Mouse (Mus musculus) forebrain, embryonic 16.5 days (tissue): ENCODE measurements around the gene Ide. TPM values are rescaled to one million over a fixed set of nuclear protein-coding genes. Genes with fewer than 3 reads are reported as not detected.

ENCODE experiments used
- ATAC-seq: fragments of 200-750 bp; cut with Nextera tagmentation; 2 replicates; pipeline ENCODE4 v1.8.0; 2017; ENCODE audit warnings: mild to moderate bottlenecking, moderate library complexity
- H3K27ac ChIP-seq: fragments of 300-500 bp; sonication (generic); 2 replicates; pipeline ENCODE4 v1.5.1; 2014; ENCODE audit warnings: low read length, control low read depth
- H3K27me3 ChIP-seq: fragments of 300-500 bp; sonication (generic); replicated peaks from 2 replicates; pipeline ENCODE4 v1.6.1; 2014; ENCODE audit warnings: low read length; ENCODE audit not compliant: control insufficient read depth, insufficient read depth
- H3K36me3 ChIP-seq: fragments of 300-500 bp; sonication (generic); 2 replicates; pipeline ENCODE4 v1.6.1; 2014; ENCODE audit not compliant: control insufficient read depth, insufficient read depth
- H3K4me1 ChIP-seq: fragments of 300-500 bp; sonication (generic); replicated peaks from 2 replicates; pipeline ENCODE4 v1.6.1; 2014; ENCODE audit warnings: low read length; ENCODE audit not compliant: control insufficient read depth, insufficient read depth
- H3K4me2 ChIP-seq: fragments of 300-500 bp; sonication (generic); 2 replicates; pipeline ENCODE4 v1.6.1; 2014; ENCODE audit warnings: mild to moderate bottlenecking, low read length, control low read depth
- H3K4me3 ChIP-seq: fragments of 300-500 bp; sonication (generic); replicated peaks from 2 replicates; pipeline ENCODE4 v1.5.1; 2014; ENCODE audit warnings: mild to moderate bottlenecking, low read length, control low read depth
- H3K9ac ChIP-seq: fragments of 300-500 bp; sonication (generic); replicated peaks from 2 replicates; pipeline ENCODE4 v1.6.1; 2014; ENCODE audit warnings: low read depth, low read length, control low read depth
- H3K9me3 ChIP-seq: fragments of 300-500 bp; sonication (generic); 2 replicates; pipeline ENCODE4 v1.6.1; 2016; ENCODE audit warnings: low read length; ENCODE audit not compliant: control insufficient read depth
- WGBS: fragments of 180-500 bp; shearing (Covaris S2); extraction: QIAGEN DNeasy Blood & Tissue Kit; methylation state at CpG from one replicate; pipeline ENCODE4 v1.1.7; 2014; 5-methylcytosine and 5-hydroxymethylcytosine counted together
- polyA plus RNA-seq: library from polyadenylated mRNA; unstranded; fragments of >200 nt; fragmentation: Nextera tagmentation; extraction: Ambion mirVana; gene quantifications from 2 replicates; pipeline ENCODE4 v1.2.1, GENCODE M21; 2015

Gene Ide
- 31.9 and 36.4 TPM in 2 replicates for polyA plus RNA-seq

DNA sequence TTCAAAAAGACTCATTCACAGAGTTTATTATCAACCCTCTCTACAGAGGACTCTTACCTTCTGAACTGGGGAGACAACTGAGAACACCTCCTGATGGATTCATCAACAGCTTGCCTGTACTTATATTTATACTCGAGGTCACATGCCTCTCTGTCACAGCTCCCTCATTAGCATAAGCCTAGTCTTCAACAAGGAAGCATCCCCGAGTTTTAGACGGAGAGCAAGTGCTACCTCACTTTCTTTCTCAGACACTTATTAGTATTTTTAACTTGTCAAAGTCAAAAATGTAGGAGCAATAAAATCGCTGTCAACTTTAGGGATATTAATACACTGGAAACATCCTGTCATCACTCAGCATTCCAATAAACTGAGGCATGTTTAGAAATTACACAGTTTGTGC, at the start of gene Ide:
TSS of gene Ide (minus strand) at position 101 of the 400 bp plus-strand sequence.
- no peaks in the 10 kb centered on the region for H3K9me3 ChIP-seq
- no peaks in the 10 kb centered on the region for H3K27me3 ChIP-seq
- H3K9ac ChIP-seq, result no peak within 1 kb of the TSS
- WGBS, result 73% methylated on average over 4 of the region's 4 CpGs
- no peak within 1 kb of the TSS for H3K4me3 ChIP-seq
- H3K27ac ChIP-seq, result no peak within 1 kb of the TSS
- no peaks in the 10 kb centered on the region for H3K4me1 ChIP-seq
- no peak within 1 kb of the TSS for H3K4me2 ChIP-seq
- ATAC-seq, result no peak
- no peaks in the 10 kb centered on the region for H3K36me3 ChIP-seq

DNA sequence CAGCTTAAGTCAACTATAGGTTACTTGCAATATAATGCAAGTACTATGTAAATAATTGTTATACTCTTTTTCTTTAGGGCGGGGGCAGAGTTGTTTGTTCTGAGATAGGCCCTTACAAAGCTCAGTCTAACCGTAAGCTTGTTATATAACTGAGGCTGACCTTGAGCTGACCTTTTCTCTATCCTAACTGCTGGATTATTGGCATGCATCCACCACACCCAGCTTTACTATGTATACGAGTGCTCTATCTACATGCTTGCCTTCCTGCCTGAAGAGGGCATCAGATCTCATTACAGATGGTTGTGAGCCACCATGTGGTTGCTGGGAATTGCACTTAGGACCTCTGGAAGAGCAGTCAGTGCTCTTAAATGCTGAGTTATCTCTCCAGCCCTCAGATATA, 48.5 kb upstream of the Ide start:
- H3K4me2 ChIP-seq, result no peak overlapping the region
- no peak overlapping the region for H3K4me3 ChIP-seq
- no peaks in the 10 kb centered on the region for H3K36me3 ChIP-seq
- WGBS, result 69% methylated on average over 3 of the region's 3 CpGs
- no peak for ATAC-seq
- H3K9me3 ChIP-seq, result no peaks in the 10 kb centered on the region
- H3K27ac ChIP-seq, result no peak overlapping the region
- no peak overlapping the region for H3K9ac ChIP-seq
- H3K4me1 ChIP-seq, result no peaks in the 10 kb centered on the region
- H3K27me3 ChIP-seq, result no peaks in the 10 kb centered on the region

DNA sequence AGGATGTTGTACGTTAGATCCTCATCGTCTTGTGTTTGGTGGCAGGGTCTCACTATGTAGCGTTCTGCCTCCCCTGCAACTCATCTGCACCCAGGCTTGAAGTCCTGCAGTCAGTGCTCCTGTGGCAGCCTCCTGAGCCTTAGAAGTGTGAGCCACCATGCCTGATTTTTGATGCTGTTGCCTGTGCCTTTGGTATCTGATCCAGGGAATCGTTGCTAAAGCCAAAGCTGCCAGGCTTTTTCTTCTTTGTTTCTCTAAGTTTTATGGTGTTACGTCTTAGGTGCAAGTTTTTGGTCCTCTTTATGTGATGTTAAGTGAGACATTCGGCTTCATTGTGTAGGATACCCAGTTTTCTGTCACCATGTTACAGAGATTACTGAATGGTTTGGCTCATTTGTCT, 41.2 kb upstream of the Ide start:
- peak overlapping the region; percentile 31 for H3K4me2 ChIP-seq
- no peak overlapping the region for H3K27ac ChIP-seq
- H3K4me3 ChIP-seq, result no peak overlapping the region
- H3K36me3 ChIP-seq, result no peaks in the 10 kb centered on the region
- no peaks in the 10 kb centered on the region for H3K27me3 ChIP-seq
- no peaks in the 10 kb centered on the region for H3K9me3 ChIP-seq
- 64% methylated on average over 6 of the region's 6 CpGs for WGBS
- H3K4me1 ChIP-seq, result peaks cover 16% of the 10 kb centered on the region
- H3K9ac ChIP-seq, result no peak overlapping the region
- no peak for ATAC-seq

DNA sequence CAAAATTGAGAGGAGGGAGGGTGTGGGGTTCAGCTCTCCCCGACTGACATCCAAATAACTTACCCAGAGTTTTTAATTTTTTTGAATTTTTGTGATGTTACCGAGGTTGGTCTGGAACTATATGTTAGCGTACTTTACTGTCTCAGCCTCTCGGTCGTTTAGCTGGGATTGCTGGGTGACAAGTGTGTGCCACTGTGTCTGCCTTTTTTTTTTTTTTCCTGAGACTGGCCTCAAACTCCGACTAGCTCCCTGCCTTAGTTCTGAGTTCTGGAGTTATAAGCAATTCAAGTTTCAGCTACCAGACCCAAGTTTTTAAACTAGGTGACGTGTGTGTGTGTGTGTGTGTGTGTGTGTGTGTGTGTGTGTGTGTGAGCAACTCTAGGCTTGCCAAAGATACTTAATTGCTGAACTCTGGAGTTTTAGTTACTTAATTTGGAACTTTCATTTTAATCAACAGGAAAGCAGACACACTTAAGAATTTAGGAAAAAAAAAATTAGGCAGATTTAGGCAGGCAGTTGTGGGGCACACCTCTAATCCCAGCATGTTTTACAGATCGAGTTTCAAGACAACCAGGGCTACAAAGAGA, 39.8 kb upstream of the Ide start:
- Histone ChIP-seq H3K27me3 (no peaks in the 10 kb centered on the region), H3K4me2 (peak overlapping the region; percentile 42), H3K36me3 (no peaks in the 10 kb centered on the region), H3K4me1 (peaks cover 16% of the 10 kb centered on the region), H3K27ac (no peak overlapping the region), H3K9me3 (no peaks in the 10 kb centered on the region), H3K9ac (no peak overlapping the region), H3K4me3 (peak overlapping the region; percentile 53)
- ATAC-seq, result no peak
- WGBS, result 12% methylated on average over 8 of the region's 8 CpGs

DNA sequence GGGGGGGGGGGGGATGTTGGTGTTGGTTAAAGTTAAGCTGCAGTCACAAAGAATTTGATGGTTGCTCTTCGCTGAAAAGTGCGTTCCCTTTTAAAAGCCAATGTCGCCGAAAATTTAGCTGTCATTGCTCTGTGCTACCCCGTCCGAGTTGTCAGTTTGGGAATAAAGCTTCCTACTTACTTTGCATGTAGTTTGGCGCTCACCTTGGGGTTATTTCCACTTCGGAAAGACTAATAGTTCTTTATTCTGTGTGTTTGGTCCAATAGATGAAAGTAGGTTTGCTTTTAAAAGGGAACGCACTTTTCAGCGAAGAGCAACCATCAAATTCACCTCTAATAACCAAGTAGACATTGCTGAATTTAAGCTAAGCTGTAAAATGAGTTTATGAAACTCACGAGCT, 39.2 kb upstream of the Ide start:
- ATAC-seq, result no peak
- Histone ChIP-seq H3K9ac (peak overlapping the region; percentile 28), H3K36me3 (no peaks in the 10 kb centered on the region), H3K4me1 (peaks cover 16% of the 10 kb centered on the region), H3K4me3 (peak overlapping the region; percentile 53), H3K4me2 (peak overlapping the region; percentile 78), H3K27me3 (no peaks in the 10 kb centered on the region), H3K27ac (no peak overlapping the region), H3K9me3 (no peaks in the 10 kb centered on the region)
- under 1% methylated on average over 11 of the region's 11 CpGs for WGBS

DNA sequence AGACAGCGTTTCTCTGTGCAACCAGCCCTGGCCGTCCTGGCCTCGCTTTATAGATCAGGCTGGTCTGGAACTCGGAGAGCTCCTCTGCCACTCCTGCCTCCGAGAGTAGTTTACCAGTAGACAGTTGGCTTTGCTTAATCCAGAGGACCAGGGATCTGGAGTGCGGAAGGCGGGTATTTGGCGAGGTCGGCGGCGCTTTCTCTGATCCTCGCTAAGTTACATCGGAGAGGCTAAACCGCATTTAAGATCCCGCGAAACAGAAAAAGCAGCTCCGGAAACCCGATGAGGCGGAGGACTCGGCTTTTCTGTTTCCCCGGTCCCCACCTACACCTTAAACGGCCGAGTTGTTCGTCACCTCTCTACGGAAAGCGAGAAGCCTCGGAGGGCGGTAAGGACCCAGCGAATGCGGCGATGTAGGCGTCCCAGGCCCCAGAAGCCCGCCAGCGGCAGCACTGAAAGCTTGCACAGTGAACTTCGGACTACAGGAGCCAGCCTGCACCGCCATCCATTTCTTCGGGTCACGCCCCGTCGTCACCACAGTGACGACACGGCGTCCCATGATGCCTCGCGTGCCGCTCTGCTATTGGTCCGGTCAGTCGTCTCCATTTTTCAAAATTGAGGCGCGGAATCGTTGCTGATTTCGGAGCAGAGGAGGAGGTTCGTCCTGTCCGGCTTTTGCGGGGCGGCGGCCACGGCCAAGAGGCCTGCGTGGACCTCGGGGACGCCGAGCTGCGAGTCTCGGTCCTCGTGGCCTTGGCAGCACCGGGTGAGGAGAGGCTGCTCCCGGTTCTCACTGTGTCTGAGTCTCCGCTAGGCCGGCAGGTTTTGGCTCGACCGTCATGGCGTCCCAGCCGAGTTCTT, 38.3 kb upstream of the Ide start, which contains the start of gene Kif11:
TSS of gene Kif11 (plus strand) at position 649 of the 861 bp plus-strand sequence.
- Histone ChIP-seq H3K4me1 (peaks cover 16% of the 10 kb centered on the region), H3K4me2 (peak within 1 kb of the TSS; percentile 78), H3K27ac (peak within 1 kb of the TSS; percentile 96), H3K27me3 (no peaks in the 10 kb centered on the region), H3K36me3 (no peaks in the 10 kb centered on the region), H3K4me3 (peak within 1 kb of the TSS; percentile 53), H3K9ac (peak within 1 kb of the TSS; percentile 83), H3K9me3 (no peaks in the 10 kb centered on the region)
- WGBS, result under 1% methylated on average over 73 of the region's 73 CpGs
- peak; percentile 100 for ATAC-seq

DNA sequence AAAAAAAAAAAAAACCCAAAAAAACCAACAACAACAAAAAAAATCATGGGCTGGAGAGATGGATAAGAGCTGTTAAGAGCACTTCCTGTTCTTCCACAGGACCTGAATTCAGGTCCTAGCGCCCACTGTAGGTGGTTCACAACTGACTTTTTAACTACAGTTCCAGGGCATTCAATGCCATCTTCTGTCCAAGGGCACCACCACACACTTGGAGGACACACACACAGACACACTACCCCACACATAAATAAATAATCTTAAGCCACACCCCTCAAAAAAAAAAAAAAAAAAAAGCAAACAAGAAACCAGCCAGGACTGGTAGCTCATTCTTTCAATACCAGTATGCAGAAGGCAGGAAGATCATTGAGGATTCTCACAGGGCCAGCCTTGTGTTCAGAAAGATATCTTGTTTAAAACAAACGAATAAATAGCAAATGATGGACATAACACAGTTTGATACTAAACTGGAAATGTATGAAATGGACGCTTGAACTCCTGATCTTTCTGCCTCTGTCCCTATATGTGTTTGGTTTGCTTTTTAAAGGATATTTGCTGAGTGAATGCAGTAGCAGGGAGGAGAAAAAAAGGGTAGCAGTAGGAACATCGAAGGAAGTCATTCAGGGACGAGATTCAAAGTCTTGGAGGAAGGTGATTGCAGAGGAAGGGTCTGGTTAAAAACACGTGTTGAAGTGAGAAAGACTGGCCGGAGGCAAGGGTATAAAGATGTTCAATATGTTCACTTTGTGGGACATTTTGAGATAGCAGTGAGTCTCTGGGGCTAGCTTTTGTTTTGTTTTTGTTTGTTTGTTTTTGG, 37.5 kb upstream of the Ide start:
- Histone ChIP-seq H3K27me3 (no peaks in the 10 kb centered on the region), H3K36me3 (no peaks in the 10 kb centered on the region), H3K9me3 (no peaks in the 10 kb centered on the region), H3K9ac (peak overlapping the region; percentile 83), H3K4me2 (peak overlapping the region; percentile 51), H3K4me3 (peak overlapping the region; percentile 53), H3K27ac (peak overlapping the region; percentile 96), H3K4me1 (peaks cover 14% of the 10 kb centered on the region)
- ATAC-seq, result no peak
- 21% methylated on average over 7 of the region's 7 CpGs for WGBS

DNA sequence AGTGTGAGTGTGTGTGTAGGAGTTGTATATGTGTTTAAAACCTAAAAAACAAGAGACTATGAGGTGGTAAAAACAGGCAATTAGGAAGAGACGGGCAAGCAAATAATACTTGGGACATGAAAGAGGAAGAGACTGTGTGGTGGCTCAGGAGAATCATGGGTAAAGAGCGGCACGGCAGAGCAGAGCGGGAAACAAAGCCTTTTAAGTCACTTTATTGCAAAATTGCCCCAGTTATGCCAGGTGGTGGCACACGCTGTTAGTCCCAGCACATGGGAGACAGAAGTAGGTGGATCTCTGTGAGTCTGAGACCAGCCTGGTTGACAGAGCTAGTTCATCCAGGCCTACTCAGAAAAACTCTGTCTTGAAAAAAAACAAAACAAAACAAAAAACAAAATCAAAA, 32.7 kb upstream of the Ide start:
- no peak for ATAC-seq
- WGBS, result 89% methylated on average over 5 of the region's 5 CpGs

DNA sequence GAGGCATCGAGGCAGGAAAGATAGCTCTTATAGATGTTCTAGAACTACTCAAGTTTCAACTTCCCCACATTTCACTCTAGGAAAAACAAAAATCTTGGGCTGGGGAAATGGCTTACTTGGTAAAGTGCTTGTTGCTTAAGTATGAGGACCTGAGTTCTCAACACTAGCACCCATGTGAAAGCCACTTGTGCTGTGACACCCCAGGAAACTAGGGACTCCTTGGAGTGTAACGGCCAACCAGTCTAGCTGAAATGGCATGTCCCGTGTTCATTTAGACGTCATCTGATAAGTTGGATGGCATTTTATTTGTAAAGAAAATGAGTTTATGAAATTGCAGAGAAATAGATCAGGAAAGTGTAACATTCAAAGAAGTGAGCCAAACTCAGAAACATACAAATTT, 32.3 kb upstream of the Ide start:
- Histone ChIP-seq H3K36me3 (no peaks in the 10 kb centered on the region), H3K4me3 (no peak overlapping the region), H3K9ac (no peak overlapping the region), H3K4me1 (peaks cover under 1% of the 10 kb centered on the region), H3K4me2 (no peak overlapping the region), H3K27ac (no peak overlapping the region), H3K27me3 (0 out of 2 replicates have a peak, but pooled peaks cover 4% of the 10 kb centered on the region), H3K9me3 (no peaks in the 10 kb centered on the region)
- WGBS, result 90% methylated on average over 4 of the region's 4 CpGs
- ATAC-seq, result no peak

More for the DNA sequence above, 32.7 kb upstream of the Ide start:
- Histone ChIP-seq H3K36me3 (no peaks in the 10 kb centered on the region), H3K27me3 (0 out of 2 replicates have a peak, but pooled peaks cover 4% of the 10 kb centered on the region), H3K4me1 (peaks cover 5% of the 10 kb centered on the region), H3K27ac (no peak overlapping the region), H3K4me3 (no peak overlapping the region), H3K9ac (no peak overlapping the region), H3K9me3 (no peaks in the 10 kb centered on the region), H3K4me2 (no peak overlapping the region)
